Mouse (Mus musculus): ENCODE measurements at regions not wholly inside any gene's neighbourhood (a gene's known extent, or its start where the extent isn't known, plus 50 kb on each side); places are given as distances from the start of the nearest gene placed in this dataset.
A peak's percentile ranks its signal among the peaks of the same experiment; 100 is the strongest.

DNA sequence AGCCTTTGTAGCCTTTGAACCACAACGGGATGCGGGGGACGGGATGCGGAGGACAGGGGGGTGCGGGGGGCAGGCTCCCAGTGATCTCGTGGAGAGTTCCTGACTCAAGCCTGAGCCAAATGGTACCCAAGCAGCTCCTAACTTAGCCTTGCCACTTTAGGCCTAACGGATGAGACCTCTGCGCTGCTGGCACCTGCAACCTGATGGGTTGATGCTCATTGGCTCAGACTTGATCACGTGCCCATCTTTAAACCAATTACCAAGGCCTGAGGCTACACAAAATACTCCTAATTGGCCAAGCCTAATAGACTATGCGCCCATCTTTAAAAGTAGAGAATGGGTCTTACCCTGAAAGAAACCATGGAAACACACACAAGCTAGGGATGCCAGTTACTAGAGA, 209.3 kb upstream of the Tle3 start:
- ATAC-seq (ENCODE audit: low FRiP score, low TSS enrichment) (no peak), DNase-seq (no peak)
- Histone ChIP-seq H3K4me2 (ENCODE audit: low read length) (no peak overlapping the region), H3K9me3 (ENCODE audit: control insufficient read depth, low read length) (no peaks in the 10 kb centered on the region), H3K36me3 (ENCODE audit: control insufficient read depth, insufficient read depth, low read length) (no peaks in the 10 kb centered on the region), H3K27ac (replicated peaks; ENCODE audit: low read depth, low read length) (no peak overlapping the region), H3K27me3 (ENCODE audit: control insufficient read depth, insufficient read depth, low read length) (no peaks in the 10 kb centered on the region), H3K4me3 (replicated peaks; ENCODE audit: low read depth, low read length) (no peak overlapping the region), H3K4me1 (ENCODE audit: control insufficient read depth, insufficient read depth, low read length) (peaks cover 28% of the 10 kb centered on the region), H3K9ac (replicated peaks; ENCODE audit: low read length) (no peak overlapping the region)
- 80% methylated on average over 10 of the region's 10 CpGs for WGBS

DNA sequence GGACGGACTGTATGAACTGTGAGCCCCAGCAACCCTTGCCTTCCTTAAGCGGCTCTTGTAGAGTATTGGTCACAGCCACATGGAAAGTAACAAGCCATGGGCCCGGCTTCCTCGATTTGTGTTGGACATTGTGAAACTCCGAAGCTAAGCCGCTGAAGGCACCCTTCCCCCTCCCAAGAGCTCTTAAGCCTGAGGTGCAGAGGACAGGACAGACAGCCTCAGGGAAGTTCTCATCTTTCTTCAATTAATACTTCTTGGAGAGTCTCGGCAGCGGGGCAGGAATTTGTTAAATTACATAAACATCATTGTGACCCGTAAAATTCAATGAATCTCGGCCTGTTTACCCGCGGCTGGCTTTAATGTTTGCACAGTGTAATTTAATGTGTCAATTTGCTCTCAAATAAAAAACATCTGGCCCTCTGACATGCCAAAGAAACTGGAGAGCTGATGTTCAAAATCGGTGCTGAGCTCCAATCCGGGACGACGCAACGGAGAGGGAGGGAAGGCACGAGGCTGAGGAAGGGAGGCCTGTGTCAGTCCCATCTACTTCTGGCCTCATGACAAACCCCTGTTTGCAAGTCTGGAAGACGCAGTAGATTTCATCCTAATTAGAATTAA, 208.4 kb upstream of the Tle3 start:
- Histone ChIP-seq H3K4me1 (ENCODE audit: control insufficient read depth, insufficient read depth, low read length) (peaks cover 26% of the 10 kb centered on the region), H3K4me3 (replicated peaks; ENCODE audit: low read depth, low read length) (no peak overlapping the region), H3K9me3 (ENCODE audit: control insufficient read depth, low read length) (no peaks in the 10 kb centered on the region), H3K36me3 (ENCODE audit: control insufficient read depth, insufficient read depth, low read length) (no peaks in the 10 kb centered on the region), H3K9ac (replicated peaks; ENCODE audit: low read length) (no peak overlapping the region), H3K27me3 (ENCODE audit: control insufficient read depth, insufficient read depth, low read length) (no peaks in the 10 kb centered on the region), H3K27ac (replicated peaks; ENCODE audit: low read depth, low read length) (no peak overlapping the region), H3K4me2 (ENCODE audit: low read length) (no peak overlapping the region)
- WGBS, result 63% methylated on average over 19 of the region's 19 CpGs
- ATAC-seq (ENCODE audit: low FRiP score, low TSS enrichment) (no peak), DNase-seq (no peak)

DNA sequence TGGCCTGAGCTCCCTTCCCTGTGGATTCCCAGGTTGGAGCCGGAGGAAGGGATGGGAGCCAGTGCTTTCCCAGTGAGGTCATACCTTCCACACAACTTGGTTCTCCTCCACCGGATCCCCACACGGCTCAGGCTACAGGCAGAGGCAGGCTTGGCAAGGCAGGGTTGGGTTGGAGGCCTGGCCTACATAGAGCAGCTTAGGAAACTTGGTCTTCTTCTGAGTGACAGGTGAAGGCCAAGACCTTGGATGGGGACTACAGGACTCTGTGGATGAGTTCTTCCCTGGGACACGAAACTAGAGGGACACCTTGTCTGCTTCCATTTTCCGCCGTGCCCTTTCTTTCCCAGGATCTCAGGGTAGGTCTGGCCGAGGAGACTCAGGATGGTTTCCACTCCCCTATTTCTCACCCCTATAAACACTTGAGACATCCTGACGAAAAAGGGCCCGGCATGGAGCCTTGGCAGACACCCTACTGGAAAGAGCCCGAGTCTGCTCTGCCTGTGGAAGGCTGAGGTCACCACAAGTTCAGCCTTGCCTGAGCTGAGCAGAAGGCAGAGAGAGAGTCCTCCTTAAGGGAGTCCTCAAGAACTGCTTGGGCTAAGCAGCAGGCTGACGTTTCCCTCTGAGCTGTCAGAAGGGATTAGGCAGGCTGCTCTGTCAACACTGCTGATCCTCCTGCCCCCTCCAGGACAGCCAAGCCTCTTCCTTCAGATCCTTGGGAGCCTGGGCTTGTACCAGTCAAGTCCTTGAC, 207.5 kb upstream of the Tle3 start:
- Histone ChIP-seq H3K27me3 (ENCODE audit: control insufficient read depth, insufficient read depth, low read length) (no peaks in the 10 kb centered on the region), H3K27ac (replicated peaks; ENCODE audit: low read depth, low read length) (no peak overlapping the region), H3K9me3 (ENCODE audit: control insufficient read depth, low read length) (no peaks in the 10 kb centered on the region), H3K4me3 (replicated peaks; ENCODE audit: low read depth, low read length) (no peak overlapping the region), H3K4me1 (ENCODE audit: control insufficient read depth, insufficient read depth, low read length) (peaks cover 26% of the 10 kb centered on the region), H3K9ac (replicated peaks; ENCODE audit: low read length) (no peak overlapping the region), H3K36me3 (ENCODE audit: control insufficient read depth, insufficient read depth, low read length) (no peaks in the 10 kb centered on the region), H3K4me2 (ENCODE audit: low read length) (no peak overlapping the region)
- 52% methylated on average over 11 of the region's 11 CpGs for WGBS
- DNase-seq (peak; percentile 52), ATAC-seq (ENCODE audit: low FRiP score, low TSS enrichment) (no peak; the same call in 1 of the 2 replicates)

DNA sequence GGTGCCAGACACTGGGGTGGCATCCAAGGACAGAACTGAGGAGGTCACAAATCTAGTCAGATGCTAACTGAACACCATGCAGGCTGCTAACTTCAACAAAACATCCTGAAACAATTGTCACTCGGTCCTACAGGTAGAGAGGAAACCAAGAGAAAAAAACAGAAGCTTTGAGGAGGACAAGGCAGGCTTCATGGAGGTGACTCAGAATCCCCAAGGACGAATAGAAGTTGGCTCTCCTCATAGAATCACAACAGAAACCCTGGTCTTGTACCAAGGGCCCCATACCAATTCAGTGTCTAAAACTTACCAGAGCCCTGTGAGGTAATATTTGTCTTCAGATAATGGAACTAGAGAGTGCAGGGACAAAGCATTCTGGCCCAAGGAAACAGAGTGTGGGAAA, 206.1 kb upstream of the Tle3 start:
- DNase-seq, result no peak
- H3K27me3 ChIP-seq (ENCODE audit: control insufficient read depth, insufficient read depth, low read length), result no peaks in the 10 kb centered on the region
- H3K9me3 ChIP-seq (ENCODE audit: control insufficient read depth, low read length), result no peaks in the 10 kb centered on the region
- no peak overlapping the region for H3K4me2 ChIP-seq (ENCODE audit: low read length)
- no peak overlapping the region for H3K4me3 ChIP-seq (replicated peaks; ENCODE audit: low read depth, low read length)
- no peak overlapping the region for H3K9ac ChIP-seq (replicated peaks; ENCODE audit: low read length)
- no peak overlapping the region for H3K27ac ChIP-seq (replicated peaks; ENCODE audit: low read depth, low read length)
- ATAC-seq (ENCODE audit: low FRiP score, low TSS enrichment), result no peak
- WGBS, result 87% methylated on average over 2 of the region's 2 CpGs
- H3K4me1 ChIP-seq (ENCODE audit: control insufficient read depth, insufficient read depth, low read length), result peaks cover 26% of the 10 kb centered on the region
- no peaks in the 10 kb centered on the region for H3K36me3 ChIP-seq (ENCODE audit: control insufficient read depth, insufficient read depth, low read length)

DNA sequence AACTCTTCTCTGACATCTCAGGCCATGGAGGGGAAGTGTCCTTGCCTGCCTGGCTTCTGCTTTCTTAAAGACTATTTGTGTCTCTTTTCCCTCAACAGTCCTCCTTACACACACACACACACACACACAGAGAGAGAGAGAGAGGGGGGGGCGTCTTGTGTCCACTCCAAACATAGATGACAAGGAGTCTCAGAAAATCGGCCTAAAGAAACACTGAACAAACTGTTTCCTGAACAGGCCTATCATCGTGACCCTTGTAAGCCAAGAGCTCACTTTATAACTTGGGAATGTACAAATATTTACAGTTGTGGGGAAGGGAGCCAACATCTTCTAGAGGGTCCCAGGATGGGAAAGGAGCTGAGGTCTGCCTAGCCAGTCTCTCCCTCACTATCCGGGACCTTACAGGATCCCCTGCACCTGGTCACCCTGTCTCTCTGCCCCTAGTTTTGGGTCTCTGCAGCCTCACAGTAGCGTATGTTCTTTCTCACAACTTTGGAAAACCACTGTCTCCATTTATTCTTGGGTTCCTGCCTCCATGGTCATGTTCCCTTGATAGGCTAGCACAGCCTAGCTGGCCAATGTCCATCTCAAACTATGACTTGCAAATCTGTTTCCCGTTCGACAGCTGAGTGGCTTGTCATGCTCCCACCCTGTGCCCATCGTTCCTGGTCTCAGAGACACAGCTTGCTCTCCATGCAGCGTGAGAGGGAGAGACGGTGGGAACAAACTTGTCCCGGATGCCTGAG, 204.9 kb upstream of the Tle3 start:
- Histone ChIP-seq H3K27ac (replicated peaks; ENCODE audit: low read depth, low read length) (no peak overlapping the region), H3K4me2 (ENCODE audit: low read length) (no peak overlapping the region), H3K4me3 (replicated peaks; ENCODE audit: low read depth, low read length) (no peak overlapping the region), H3K27me3 (ENCODE audit: control insufficient read depth, insufficient read depth, low read length) (no peaks in the 10 kb centered on the region), H3K9me3 (ENCODE audit: control insufficient read depth, low read length) (no peaks in the 10 kb centered on the region), H3K9ac (replicated peaks; ENCODE audit: low read length) (no peak overlapping the region), H3K4me1 (ENCODE audit: control insufficient read depth, insufficient read depth, low read length) (peaks cover 25% of the 10 kb centered on the region), H3K36me3 (ENCODE audit: control insufficient read depth, insufficient read depth, low read length) (no peaks in the 10 kb centered on the region)
- 81% methylated on average over 11 of the region's 11 CpGs for WGBS
- ATAC-seq (ENCODE audit: low FRiP score, low TSS enrichment) (no peak), DNase-seq (no peak)

DNA sequence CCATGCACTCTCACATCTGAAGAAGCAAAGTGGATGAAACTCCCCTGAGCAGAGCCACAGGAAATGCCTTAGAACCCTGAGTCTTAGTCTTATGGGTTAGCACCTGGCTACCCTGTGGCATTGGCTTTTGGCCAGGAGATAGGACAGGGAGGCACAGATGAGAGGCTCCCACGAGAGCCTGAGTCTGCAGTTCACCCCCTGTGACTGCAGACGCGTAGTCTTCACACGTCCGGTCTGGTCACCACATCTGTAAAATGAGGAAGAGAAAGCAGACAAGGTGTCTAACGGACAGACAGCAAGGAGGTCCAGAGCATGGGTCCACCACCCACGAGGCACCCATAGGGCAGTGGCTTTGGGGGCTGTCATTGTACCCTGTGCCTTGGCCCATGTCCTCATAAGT, 203.2 kb upstream of the Tle3 start:
- 93% methylated on average over 7 of the region's 7 CpGs for WGBS
- Histone ChIP-seq H3K9me3 (ENCODE audit: control insufficient read depth, low read length) (no peaks in the 10 kb centered on the region), H3K9ac (replicated peaks; ENCODE audit: low read length) (no peak overlapping the region), H3K4me3 (replicated peaks; ENCODE audit: low read depth, low read length) (no peak overlapping the region), H3K4me2 (ENCODE audit: low read length) (no peak overlapping the region), H3K36me3 (ENCODE audit: control insufficient read depth, insufficient read depth, low read length) (no peaks in the 10 kb centered on the region), H3K27me3 (ENCODE audit: control insufficient read depth, insufficient read depth, low read length) (no peaks in the 10 kb centered on the region), H3K27ac (replicated peaks; ENCODE audit: low read depth, low read length) (no peak overlapping the region), H3K4me1 (ENCODE audit: control insufficient read depth, insufficient read depth, low read length) (peaks cover 15% of the 10 kb centered on the region; the same call in 1 of the 2 replicates)
- ATAC-seq (ENCODE audit: low FRiP score, low TSS enrichment) (no peak), DNase-seq (no peak)

DNA sequence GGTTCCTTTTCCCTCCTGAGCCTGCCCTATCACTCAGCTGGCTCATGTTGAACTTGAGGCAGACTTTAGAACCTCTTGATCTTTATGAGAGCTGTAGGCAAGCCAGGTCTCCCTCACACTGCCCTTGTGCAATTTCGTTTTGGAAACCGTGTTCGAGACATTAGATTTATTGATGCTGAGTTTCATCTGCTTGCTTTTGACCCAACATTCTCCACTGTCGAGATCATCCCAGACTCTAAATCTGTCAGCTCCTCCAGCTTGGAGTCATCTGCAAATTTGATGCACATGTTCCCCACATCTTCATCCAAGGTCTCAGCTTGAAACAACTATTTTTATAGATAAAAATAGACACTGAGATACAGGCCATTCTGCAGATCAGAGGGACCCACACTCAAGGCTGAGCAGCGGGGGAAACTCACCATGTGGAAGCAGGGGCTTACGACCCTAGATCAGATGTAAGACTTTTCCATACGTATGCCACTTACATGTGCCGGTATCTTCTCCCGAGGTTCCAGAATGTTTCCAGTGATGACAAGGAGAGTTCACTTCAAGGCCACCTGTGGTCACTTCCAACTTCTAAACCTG, 202.6 kb upstream of the Tle3 start:
- ATAC-seq (ENCODE audit: low FRiP score, low TSS enrichment), result no peak
- no peaks in the 10 kb centered on the region for H3K36me3 ChIP-seq (ENCODE audit: control insufficient read depth, insufficient read depth, low read length)
- peaks cover 12% of the 10 kb centered on the region; the same call in 1 of the 2 replicates for H3K4me1 ChIP-seq (ENCODE audit: control insufficient read depth, insufficient read depth, low read length)
- no peak overlapping the region for H3K9ac ChIP-seq (replicated peaks; ENCODE audit: low read length)
- no peak overlapping the region for H3K27ac ChIP-seq (replicated peaks; ENCODE audit: low read depth, low read length)
- no peak overlapping the region for H3K4me2 ChIP-seq (ENCODE audit: low read length)
- 93% methylated on average over 9 of the region's 9 CpGs for WGBS
- no peaks in the 10 kb centered on the region for H3K27me3 ChIP-seq (ENCODE audit: control insufficient read depth, insufficient read depth, low read length)
- no peaks in the 10 kb centered on the region for H3K9me3 ChIP-seq (ENCODE audit: control insufficient read depth, low read length)
- DNase-seq, result no peak
- H3K4me3 ChIP-seq (replicated peaks; ENCODE audit: low read depth, low read length), result no peak overlapping the region

DNA sequence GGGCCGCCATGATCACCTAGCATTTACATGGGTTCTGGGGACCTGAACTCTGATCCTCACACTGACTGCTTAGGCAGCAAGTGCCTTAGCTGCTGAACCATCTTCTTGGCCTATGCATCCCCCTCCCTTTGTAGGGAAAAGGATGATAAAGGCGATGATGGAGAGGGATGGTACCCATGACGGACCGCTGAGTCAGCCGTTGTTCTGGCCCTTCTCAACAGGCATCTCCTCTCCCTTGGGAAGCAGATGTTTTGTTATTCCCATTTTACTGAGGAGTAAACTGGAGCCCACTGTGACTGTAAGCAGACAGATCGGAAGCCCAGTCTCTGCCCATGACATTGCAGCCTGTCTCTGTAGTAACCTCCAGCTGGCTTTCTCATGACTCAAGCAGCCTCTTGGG, 201.2 kb upstream of the Tle3 start:
- Histone ChIP-seq H3K9me3 (ENCODE audit: control insufficient read depth, low read length) (no peaks in the 10 kb centered on the region), H3K27ac (replicated peaks; ENCODE audit: low read depth, low read length) (no peak overlapping the region), H3K36me3 (ENCODE audit: control insufficient read depth, insufficient read depth, low read length) (no peaks in the 10 kb centered on the region), H3K4me3 (replicated peaks; ENCODE audit: low read depth, low read length) (no peak overlapping the region), H3K4me1 (ENCODE audit: control insufficient read depth, insufficient read depth, low read length) (0 out of 2 replicates have a peak, but pooled peaks cover 5% of the 10 kb centered on the region), H3K9ac (replicated peaks; ENCODE audit: low read length) (no peak overlapping the region), H3K4me2 (ENCODE audit: low read length) (no peak overlapping the region), H3K27me3 (ENCODE audit: control insufficient read depth, insufficient read depth, low read length) (no peaks in the 10 kb centered on the region)
- ATAC-seq (ENCODE audit: low FRiP score, low TSS enrichment) (no peak), DNase-seq (no peak)
- WGBS, result 96% methylated on average over 6 of the region's 6 CpGs
